Mouse (Mus musculus): ENCODE measurements around the gene Anapc4. TPM values are rescaled to one million over a fixed set of nuclear protein-coding genes. Genes with fewer than 3 reads are reported as not detected.

Anapc4 gene
- polyA plus RNA-seq, 1 experiment: 67.2 TPM

DNA sequence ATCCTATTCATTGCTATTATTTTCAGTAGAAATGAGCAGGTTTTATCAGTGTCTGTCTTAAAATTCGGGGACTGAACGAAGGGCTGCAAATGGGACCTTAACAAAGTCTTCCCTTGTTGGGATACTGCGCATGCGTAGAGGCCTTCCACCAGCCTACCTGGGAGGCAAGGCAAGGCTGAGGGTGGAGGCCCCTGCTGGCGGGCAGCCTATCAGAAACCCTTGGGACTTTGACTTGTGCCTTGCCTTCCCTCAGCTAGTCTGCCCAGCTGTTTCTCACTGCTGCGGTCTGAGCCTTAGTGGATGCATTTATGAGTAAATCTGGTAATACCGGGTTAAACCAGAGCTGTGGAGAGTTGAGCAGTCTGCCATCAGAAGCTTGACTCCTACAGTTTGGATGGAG is 20.5 kb upstream of the Anapc4 start:
- Histone ChIP-seq H3K4me1 (ENCODE audit: control insufficient read depth, insufficient read depth, low read length) (no peaks in the 10 kb centered on the region), H3K27ac (ENCODE audit: insufficient read depth, low read length) (no peak overlapping the region), H3K9me3 (replicated peaks; ENCODE audit: control insufficient read depth, insufficient read depth, low read length, poor library complexity, severe bottlenecking) (no peaks in the 10 kb centered on the region), H3K9ac (ENCODE audit: low read depth, poor library complexity, severe bottlenecking) (no peak overlapping the region), H3K4me3 (ENCODE audit: low read depth, low read length) (no peak overlapping the region), H3K27me3 (ENCODE audit: control insufficient read depth, insufficient read depth, low read length, poor library complexity, severe bottlenecking) (no peaks in the 10 kb centered on the region), H3K36me3 (ENCODE audit: control insufficient read depth, insufficient read depth, low read length, poor library complexity, severe bottlenecking) (peaks cover 6% of the 10 kb centered on the region; the same call in 1 of the 2 replicates)
- no peak for TF ChIP-seq POLR2A (IDR thresholded peaks at IDR 0.05; ENCODE audit: insufficient read depth, low read length)
- no peak for TF ChIP-seq CTCF (IDR thresholded peaks at IDR 0.05; ENCODE audit: low read depth, low read length)
- no peak for TF ChIP-seq EP300 (IDR thresholded peaks at IDR 0.05; ENCODE audit: insufficient read depth, low read depth, low read length)

DNA sequence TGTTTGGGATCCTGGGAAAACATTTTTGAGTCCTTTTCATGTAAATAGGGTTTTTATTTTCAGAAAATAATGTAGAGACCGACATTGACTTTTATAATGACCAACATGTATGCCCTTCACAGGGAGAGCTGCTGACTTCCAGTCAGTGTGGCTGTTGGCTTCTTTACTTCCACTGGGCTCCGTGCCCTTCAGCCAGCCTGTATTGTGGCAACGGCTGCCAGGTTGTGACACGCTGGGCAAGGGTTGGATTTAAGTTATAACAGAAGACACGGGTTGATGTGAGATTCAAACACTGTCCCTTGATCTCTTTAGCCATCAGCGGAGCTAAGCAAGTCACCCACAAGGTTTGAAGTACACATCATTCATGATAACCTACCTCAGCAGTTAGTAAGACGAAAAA is 15.1 kb upstream of the Anapc4 start:
- H3K4me3 ChIP-seq (ENCODE audit: low read depth, low read length): no peak overlapping the region
- no peak overlapping the region for H3K27ac ChIP-seq (ENCODE audit: insufficient read depth, low read length)
- no peaks in the 10 kb centered on the region for H3K9me3 ChIP-seq (replicated peaks; ENCODE audit: control insufficient read depth, insufficient read depth, low read length, poor library complexity, severe bottlenecking)
- no peaks in the 10 kb centered on the region for H3K27me3 ChIP-seq (ENCODE audit: control insufficient read depth, insufficient read depth, low read length, poor library complexity, severe bottlenecking)
- H3K4me1 ChIP-seq (ENCODE audit: control insufficient read depth, insufficient read depth, low read length): no peaks in the 10 kb centered on the region
- no peak for TF ChIP-seq CTCF (IDR thresholded peaks at IDR 0.05; ENCODE audit: low read depth, low read length)
- no peak for TF ChIP-seq EP300 (IDR thresholded peaks at IDR 0.05; ENCODE audit: insufficient read depth, low read depth, low read length)
- TF ChIP-seq POLR2A (IDR thresholded peaks at IDR 0.05; ENCODE audit: insufficient read depth, low read length): no peak
- H3K9ac ChIP-seq (ENCODE audit: low read depth, poor library complexity, severe bottlenecking): no peak overlapping the region
- H3K36me3 ChIP-seq (ENCODE audit: control insufficient read depth, insufficient read depth, low read length, poor library complexity, severe bottlenecking): peaks cover 11% of the 10 kb centered on the region

DNA sequence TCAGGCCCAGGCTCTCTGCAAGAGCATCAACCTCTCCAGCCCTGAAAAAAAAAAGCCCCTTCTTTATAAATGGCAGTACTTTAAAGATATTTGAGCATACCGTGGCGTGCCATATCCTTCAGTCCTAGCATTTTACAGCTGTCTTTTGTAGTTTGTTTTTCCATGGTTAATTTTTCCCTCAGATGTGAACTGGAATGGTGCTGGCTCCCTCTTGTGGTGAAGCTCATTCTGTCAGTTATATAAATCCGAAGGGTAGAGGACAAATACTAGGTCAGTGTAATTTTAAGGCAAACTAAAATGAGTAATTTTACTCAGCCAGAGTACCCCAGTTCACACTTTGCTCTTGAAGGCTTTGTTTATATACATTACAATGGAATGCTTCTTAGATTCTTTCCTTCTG is 12.1 kb upstream of the Anapc4 start:
- H3K9me3 ChIP-seq (replicated peaks; ENCODE audit: control insufficient read depth, insufficient read depth, low read length, poor library complexity, severe bottlenecking): no peaks in the 10 kb centered on the region
- H3K4me1 ChIP-seq (ENCODE audit: control insufficient read depth, insufficient read depth, low read length): peaks cover 1% of the 10 kb centered on the region
- no peak overlapping the region for H3K9ac ChIP-seq (ENCODE audit: low read depth, poor library complexity, severe bottlenecking)
- no peak overlapping the region for H3K4me3 ChIP-seq (ENCODE audit: low read depth, low read length)
- no peaks in the 10 kb centered on the region for H3K27me3 ChIP-seq (ENCODE audit: control insufficient read depth, insufficient read depth, low read length, poor library complexity, severe bottlenecking)
- peaks cover 7% of the 10 kb centered on the region for H3K36me3 ChIP-seq (ENCODE audit: control insufficient read depth, insufficient read depth, low read length, poor library complexity, severe bottlenecking)
- no peak overlapping the region for H3K27ac ChIP-seq (ENCODE audit: insufficient read depth, low read length)
- TF ChIP-seq CTCF (IDR thresholded peaks at IDR 0.05; ENCODE audit: low read depth, low read length) (no peak), POLR2A (IDR thresholded peaks at IDR 0.05; ENCODE audit: insufficient read depth, low read length) (no peak), EP300 (IDR thresholded peaks at IDR 0.05; ENCODE audit: insufficient read depth, low read depth, low read length) (no peak)

DNA sequence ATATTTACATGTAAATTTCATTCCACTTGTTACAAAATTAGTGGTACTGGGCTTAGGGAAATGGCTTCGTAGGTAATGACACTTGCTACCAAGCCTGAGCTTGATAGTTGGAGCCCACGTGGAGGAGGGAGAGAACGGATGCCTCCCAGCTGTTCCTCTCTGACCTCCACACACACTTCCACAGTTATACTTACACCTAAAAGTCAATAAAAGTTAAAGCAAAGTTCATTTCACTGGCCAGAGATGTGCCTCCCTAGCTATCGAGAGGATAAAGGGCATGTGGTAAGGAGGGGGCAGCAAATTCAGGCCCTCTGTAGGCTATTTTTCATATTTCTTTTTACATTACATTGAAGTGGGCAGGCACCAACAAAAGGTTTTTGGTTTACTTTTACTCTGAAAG is 5.9 kb upstream of the Anapc4 start:
- H3K27me3 ChIP-seq (ENCODE audit: control insufficient read depth, insufficient read depth, low read length, poor library complexity, severe bottlenecking): no peaks in the 10 kb centered on the region
- TF ChIP-seq POLR2A (IDR thresholded peaks at IDR 0.05; ENCODE audit: insufficient read depth, low read length) (no peak), CTCF (IDR thresholded peaks at IDR 0.05; ENCODE audit: low read depth, low read length) (no peak), EP300 (IDR thresholded peaks at IDR 0.05; ENCODE audit: insufficient read depth, low read depth, low read length) (no peak)
- H3K36me3 ChIP-seq (ENCODE audit: control insufficient read depth, insufficient read depth, low read length, poor library complexity, severe bottlenecking): no peaks in the 10 kb centered on the region
- H3K9ac ChIP-seq (ENCODE audit: low read depth, poor library complexity, severe bottlenecking): no peak overlapping the region
- no peaks in the 10 kb centered on the region for H3K9me3 ChIP-seq (replicated peaks; ENCODE audit: control insufficient read depth, insufficient read depth, low read length, poor library complexity, severe bottlenecking)
- no peak overlapping the region for H3K27ac ChIP-seq (ENCODE audit: insufficient read depth, low read length)
- H3K4me3 ChIP-seq (ENCODE audit: low read depth, low read length): no peak overlapping the region
- peaks cover 1% of the 10 kb centered on the region for H3K4me1 ChIP-seq (ENCODE audit: control insufficient read depth, insufficient read depth, low read length)

DNA sequence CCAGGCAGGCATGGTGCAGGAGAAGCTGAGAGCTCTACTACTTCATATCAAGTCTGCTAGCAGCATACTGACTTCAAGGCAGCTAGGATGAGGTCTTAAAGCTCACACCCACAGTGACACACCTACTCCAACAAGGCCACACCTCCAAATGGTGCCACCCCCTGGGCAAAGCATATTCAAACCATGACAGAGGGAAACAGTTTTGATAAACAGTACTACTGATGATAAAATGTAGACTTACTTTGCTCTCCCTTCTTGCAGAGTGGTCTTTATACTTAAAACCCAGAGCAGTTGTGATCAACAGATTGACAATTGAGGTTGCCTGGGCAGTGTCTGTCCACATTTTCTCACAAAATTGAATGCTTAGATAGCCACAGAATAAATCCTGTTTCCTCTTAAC is 807 bp upstream of the Anapc4 start:
- Histone ChIP-seq H3K9me3 (replicated peaks; ENCODE audit: control insufficient read depth, insufficient read depth, low read length, poor library complexity, severe bottlenecking) (no peaks in the 10 kb centered on the region), H3K27me3 (ENCODE audit: control insufficient read depth, insufficient read depth, low read length, poor library complexity, severe bottlenecking) (no peaks in the 10 kb centered on the region), H3K36me3 (ENCODE audit: control insufficient read depth, insufficient read depth, low read length, poor library complexity, severe bottlenecking) (peaks cover 2% of the 10 kb centered on the region; the same call in 1 of the 2 replicates), H3K27ac (ENCODE audit: insufficient read depth, low read length) (no peak overlapping the region), H3K4me3 (ENCODE audit: low read depth, low read length) (no peak overlapping the region), H3K4me1 (ENCODE audit: control insufficient read depth, insufficient read depth, low read length) (no peaks in the 10 kb centered on the region), H3K9ac (ENCODE audit: low read depth, poor library complexity, severe bottlenecking) (no peak overlapping the region)
- no peak for TF ChIP-seq POLR2A (IDR thresholded peaks at IDR 0.05; ENCODE audit: insufficient read depth, low read length)
- TF ChIP-seq EP300 (IDR thresholded peaks at IDR 0.05; ENCODE audit: insufficient read depth, low read depth, low read length): no peak
- TF ChIP-seq CTCF (IDR thresholded peaks at IDR 0.05; ENCODE audit: low read depth, low read length): no peak

DNA sequence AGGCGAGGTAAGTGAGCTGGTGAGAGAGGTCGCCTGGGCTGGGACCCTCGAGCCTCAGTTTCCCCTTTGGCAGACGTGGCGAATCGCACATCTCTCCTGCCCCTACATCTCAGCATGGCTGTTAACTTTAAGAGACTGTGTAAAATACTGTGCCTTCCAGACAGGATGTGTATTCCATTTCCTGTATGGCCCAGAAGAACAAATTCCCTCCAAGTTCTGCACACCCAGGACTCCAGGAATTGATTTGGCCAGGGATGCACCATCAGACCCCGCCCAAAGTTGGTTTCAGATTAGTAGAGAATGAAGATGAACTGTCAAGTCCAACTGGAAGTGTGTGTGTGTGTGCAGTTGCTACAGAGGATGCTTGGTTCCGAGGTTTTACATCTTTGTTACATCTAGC is 574 bp downstream of the Anapc4 start:
- Histone ChIP-seq H3K27ac (ENCODE audit: insufficient read depth, low read length) (peak overlapping the region; percentile 19; the same call in 1 of the 2 replicates), H3K36me3 (ENCODE audit: control insufficient read depth, insufficient read depth, low read length, poor library complexity, severe bottlenecking) (peaks cover 2% of the 10 kb centered on the region; the same call in 1 of the 2 replicates), H3K4me3 (ENCODE audit: low read depth, low read length) (peak overlapping the region; percentile 84), H3K9me3 (replicated peaks; ENCODE audit: control insufficient read depth, insufficient read depth, low read length, poor library complexity, severe bottlenecking) (no peaks in the 10 kb centered on the region), H3K27me3 (ENCODE audit: control insufficient read depth, insufficient read depth, low read length, poor library complexity, severe bottlenecking) (no peaks in the 10 kb centered on the region), H3K4me1 (ENCODE audit: control insufficient read depth, insufficient read depth, low read length) (no peaks in the 10 kb centered on the region), H3K9ac (ENCODE audit: low read depth, poor library complexity, severe bottlenecking) (peak overlapping the region; percentile 76)
- TF ChIP-seq EP300 (IDR thresholded peaks at IDR 0.05; ENCODE audit: insufficient read depth, low read depth, low read length) (no peak), CTCF (IDR thresholded peaks at IDR 0.05; ENCODE audit: low read depth, low read length) (no peak), POLR2A (IDR thresholded peaks at IDR 0.05; ENCODE audit: insufficient read depth, low read length) (no peak)

All from ES-Bruce4 (cell line).